Mouse (Mus musculus): ENCODE measurements around the gene Fam234b.

DNA sequence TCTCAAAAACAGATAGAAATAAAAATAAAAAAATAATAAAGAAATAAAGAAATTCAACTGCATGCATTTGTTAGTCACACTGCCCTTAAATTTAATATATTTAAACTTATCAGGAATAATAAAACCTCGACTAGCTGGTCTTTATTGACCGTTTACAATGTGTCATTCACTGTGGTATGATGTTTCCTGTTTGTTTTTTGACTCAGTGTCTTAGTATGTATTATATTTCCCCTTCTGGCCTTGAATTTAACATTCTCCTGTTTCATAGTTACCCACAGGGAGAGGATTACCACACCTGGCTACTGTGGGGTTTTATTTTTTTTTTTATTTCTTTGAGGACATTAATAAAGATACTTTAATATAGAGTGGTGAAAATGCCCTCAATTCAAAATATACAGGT, 64.8 kb downstream of the Fam234b start:
- TF ChIP-seq ZC3H11A (IDR thresholded peaks at IDR 0.05; ENCODE audit: borderline replicate concordance, low read depth, low read length): no peak
- no peak for TF ChIP-seq ZNF384 (IDR thresholded peaks at IDR 0.05; ENCODE audit: low read depth, low read length)
- no peak for TF ChIP-seq CHD2 (IDR thresholded peaks at IDR 0.05; ENCODE audit: low read depth, low read length)
- no peak for TF ChIP-seq MAFK (IDR thresholded peaks at IDR 0.05; ENCODE audit: insufficient read depth, low read depth, low read length)
